Mouse (Mus musculus) bone marrow macrophage, adult 2 months (primary cell): ENCODE results near the gene Tor4a. TPM values are rescaled to one million over a fixed set of nuclear protein-coding genes. Genes with fewer than 3 reads are reported as not detected.

Experiments used
- H3K27ac ChIP-seq: 2 replicates; pipeline ENCODE4 v1.5.1; 2012; ENCODE audit warnings: low read depth, low read length; ENCODE audit not compliant: insufficient read depth
- H3K4me1 ChIP-seq: 2 replicates; pipeline ENCODE4 v1.6.1; 2012; ENCODE audit warnings: low read length; ENCODE audit not compliant: control insufficient read depth, insufficient read depth
- H3K4me3 ChIP-seq: 2 replicates; pipeline ENCODE4 v1.5.1; 2012; ENCODE audit warnings: mild to moderate bottlenecking, low read length, moderate library complexity; ENCODE audit not compliant: insufficient read depth
- CTCF ChIP-seq: IDR thresholded peaks from 2 replicates; pipeline ENCODE4 v1.5.1; 2012; ENCODE audit warnings: low read depth, mild to moderate bottlenecking, low read length, moderate library complexity
- POLR2A ChIP-seq: IDR thresholded peaks from 2 replicates; pipeline ENCODE4 v1.6.1; 2012; ENCODE audit warnings: mild to moderate bottlenecking, low read depth, low read length, borderline replicate concordance
- polyA plus RNA-seq: library from polyadenylated mRNA; stranded (reverse); fragments of >200 nt; gene quantifications from 2 replicates; pipeline ENCODE4 v1.2.4, GENCODE M21; 2012; ENCODE audit not compliant: missing spikeins, insufficient read depth, insufficient read length

Gene Tor4a
- polyA plus RNA-seq, 1 experiment: 73.2 TPM

DNA sequence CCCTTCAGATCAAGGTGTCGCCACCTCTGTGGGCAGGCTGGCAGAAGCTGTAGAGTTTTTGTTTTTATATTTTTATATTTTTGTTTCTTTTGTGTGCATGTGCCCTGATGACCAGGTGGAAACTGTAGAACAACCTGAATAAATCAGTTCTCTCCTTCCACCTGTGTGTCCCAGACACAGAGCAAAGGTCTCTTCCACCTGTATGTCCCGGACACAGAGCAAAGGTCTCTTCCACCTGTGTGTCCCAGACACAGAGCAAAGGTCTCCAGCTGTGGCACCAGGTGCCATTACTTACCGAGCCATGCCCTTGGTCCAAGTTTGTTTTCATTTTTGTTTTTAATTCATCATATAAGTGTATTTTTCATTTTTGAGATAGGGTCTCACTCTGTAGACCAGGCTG is 40.5 kb downstream of the Tor4a start:
- Histone ChIP-seq H3K4me1 (no peaks in the 10 kb centered on the region), H3K4me3 (no peak overlapping the region), H3K27ac (no peak overlapping the region)
- TF ChIP-seq CTCF (no peak), POLR2A (no peak)

DNA sequence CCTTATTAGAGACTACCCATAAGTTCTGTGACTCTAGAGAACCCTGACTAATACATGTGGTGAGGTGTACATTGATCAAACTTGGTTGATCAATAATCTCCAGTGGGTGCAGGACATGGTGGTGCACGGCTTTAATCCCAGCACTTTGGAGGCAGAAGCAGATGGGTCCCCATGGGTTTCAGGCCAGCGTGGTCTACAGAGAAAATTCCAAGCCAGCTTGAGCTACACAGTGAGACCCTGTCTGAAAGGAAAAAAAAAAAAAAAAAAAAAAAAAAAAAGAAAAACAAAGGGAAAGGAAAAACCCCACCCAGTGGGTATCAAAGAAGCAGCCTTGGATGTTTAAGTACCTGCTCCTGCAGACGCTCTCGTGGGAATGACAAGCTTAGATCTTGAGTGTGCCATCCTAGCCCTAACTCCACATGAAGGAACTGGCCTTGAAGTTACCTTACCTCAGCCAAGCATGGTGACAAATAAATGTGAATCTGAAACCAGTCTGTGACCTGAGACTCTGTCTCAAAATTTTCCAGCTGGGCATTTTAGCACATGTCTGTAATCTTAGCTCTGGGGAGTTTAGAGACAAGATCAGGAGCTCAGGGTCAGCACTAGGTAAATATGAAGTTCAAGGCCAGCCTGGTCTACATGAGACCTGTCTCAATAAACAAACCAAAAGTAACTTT is 45.3 kb downstream of the Tor4a start:
- TF ChIP-seq POLR2A: no peak
- no peak for TF ChIP-seq CTCF
- H3K4me3 ChIP-seq: no peak overlapping the region
- no peaks in the 10 kb centered on the region for H3K4me1 ChIP-seq
- no peak overlapping the region for H3K27ac ChIP-seq

DNA sequence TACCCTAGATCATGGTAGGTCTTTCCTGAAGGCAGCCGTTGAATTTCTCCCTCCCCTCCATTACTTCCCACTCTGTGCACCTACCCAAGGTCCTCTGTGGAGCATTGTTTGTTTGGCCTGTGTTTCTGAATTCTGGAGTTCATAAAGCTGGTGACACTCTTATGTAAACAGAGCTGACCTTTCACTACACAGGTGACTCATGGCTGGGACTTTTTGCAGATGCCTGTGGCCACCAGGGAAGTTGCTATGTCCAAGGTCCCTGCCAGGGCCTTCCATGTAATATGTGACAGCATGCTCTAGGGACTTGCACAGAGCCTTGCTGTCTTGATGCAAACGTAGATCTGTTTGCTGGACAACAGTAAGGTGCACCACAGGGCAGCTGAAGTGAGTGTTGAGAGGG is 47.0 kb downstream of the Tor4a start:
- Histone ChIP-seq H3K27ac (no peak overlapping the region), H3K4me1 (no peaks in the 10 kb centered on the region), H3K4me3 (no peak overlapping the region)
- TF ChIP-seq CTCF (no peak), POLR2A (no peak)

DNA sequence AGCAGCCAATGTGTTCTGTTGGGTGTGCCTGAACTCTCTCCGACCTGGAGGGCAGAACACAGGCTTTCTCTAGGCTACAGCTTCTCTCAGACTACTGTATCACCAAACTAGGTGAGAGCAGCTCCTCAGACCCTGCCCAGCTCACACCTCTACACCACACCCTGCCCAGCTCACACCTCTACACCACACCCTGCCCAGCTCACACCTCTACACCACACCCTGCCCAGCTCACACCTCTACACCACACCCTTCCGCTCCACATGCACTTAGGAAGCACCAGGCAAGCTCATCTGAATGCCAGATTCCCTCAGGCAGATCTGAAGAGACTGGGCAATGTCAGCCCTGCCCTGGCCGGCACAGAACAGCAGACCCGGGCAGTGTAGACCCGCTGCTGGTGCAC is 48.8 kb downstream of the Tor4a start:
- no peaks in the 10 kb centered on the region for H3K4me1 ChIP-seq
- H3K4me3 ChIP-seq: no peak overlapping the region
- H3K27ac ChIP-seq: no peak overlapping the region
- TF ChIP-seq CTCF (no peak), POLR2A (no peak)

DNA sequence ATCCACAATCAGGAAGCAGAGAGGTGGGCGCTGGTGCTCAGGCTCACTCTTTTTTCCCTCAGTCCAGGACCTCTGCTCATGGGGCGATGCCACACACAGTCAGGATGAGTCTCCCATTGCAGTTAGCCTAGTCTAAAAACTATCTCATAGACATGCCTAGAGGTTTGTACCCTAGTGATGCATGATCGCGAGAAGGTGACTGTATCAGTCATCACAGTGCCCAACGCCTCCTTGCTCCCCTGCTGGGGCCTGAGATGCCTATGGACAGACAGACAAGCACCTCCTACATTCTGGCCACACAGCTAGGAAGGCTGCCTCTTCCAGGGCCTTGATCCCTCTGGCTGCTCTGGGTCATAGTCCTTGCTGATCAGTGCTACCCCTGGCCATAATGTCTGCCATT is 49.3 kb downstream of the Tor4a start:
- H3K4me3 ChIP-seq: no peak overlapping the region
- H3K27ac ChIP-seq: no peak overlapping the region
- TF ChIP-seq POLR2A (no peak), CTCF (no peak)
- H3K4me1 ChIP-seq: no peaks in the 10 kb centered on the region

DNA sequence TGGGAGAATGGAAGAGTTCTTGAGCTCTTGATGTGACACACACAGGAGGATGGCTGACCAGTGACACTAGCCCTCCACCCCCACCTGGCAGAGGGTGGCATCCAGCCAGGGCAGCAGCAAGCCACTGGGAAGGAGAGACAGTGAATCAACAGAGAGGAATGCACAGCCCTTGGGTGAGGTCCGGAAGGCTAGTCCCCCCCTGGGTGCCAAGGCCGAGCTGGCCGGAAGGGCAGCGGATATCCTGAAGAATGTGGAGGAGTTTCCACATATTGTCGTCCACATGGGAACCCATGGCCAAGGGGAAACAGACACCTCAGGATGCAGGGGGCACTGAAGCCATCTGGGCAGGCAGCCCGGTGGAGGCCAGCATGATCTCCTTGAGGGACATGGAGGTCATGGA is 51.3 kb downstream of the Tor4a start:
- Histone ChIP-seq H3K27ac (no peak overlapping the region), H3K4me3 (no peak overlapping the region), H3K4me1 (no peaks in the 10 kb centered on the region)
- TF ChIP-seq CTCF: no peak
- TF ChIP-seq POLR2A: no peak

Other genes starting within 250 kb of the Tor4a start
- 6.5 and 7.6 TPM in 2 replicates for gene Zmynd19, start 247.1 kb downstream of the Tor4a start, polyA plus RNA-seq
- 8.2 and 8.7 TPM in 2 replicates for gene Dph7, start 234.5 kb downstream of the Tor4a start, polyA plus RNA-seq
- gene Mrpl41, start 221.8 kb downstream of the Tor4a start, polyA plus RNA-seq: 30.9 and 31.6 TPM in 2 replicates
- gene Pnpla7, start 220.9 kb downstream of the Tor4a start, polyA plus RNA-seq: 184 and 202 TPM in 2 replicates
- 14.4 and 18.0 TPM in 2 replicates for gene Nsmf, start 142.5 kb downstream of the Tor4a start, polyA plus RNA-seq
- gene Entpd8, start 116.6 kb downstream of the Tor4a start, polyA plus RNA-seq: not detected in 2 replicates
- not detected in 2 replicates for gene Noxa1, start 101.7 kb downstream of the Tor4a start, polyA plus RNA-seq
- not detected in 2 replicates for gene Nrarp, start 16.1 kb downstream of the Tor4a start, polyA plus RNA-seq
- 33.3 and 35.7 TPM in 2 replicates for gene Nelfb, start 14.6 kb upstream of the Tor4a start, polyA plus RNA-seq
- not detected in 2 replicates for gene Stpg3, start 17.8 kb upstream of the Tor4a start, polyA plus RNA-seq
- not detected in 2 replicates for gene Fam166a, start 21.9 kb upstream of the Tor4a start, polyA plus RNA-seq
- 124 and 135 TPM in 2 replicates for gene Tubb4b, start 27.8 kb upstream of the Tor4a start, polyA plus RNA-seq
- gene Slc34a3, start 37.5 kb upstream of the Tor4a start, polyA plus RNA-seq: not detected in 2 replicates
- not detected in 2 replicates for gene Rnf224, start 39.9 kb upstream of the Tor4a start, polyA plus RNA-seq
- 0.66 TPM in 1 of 2 replicates, not detected in the other for gene Rnf208, start 45.4 kb upstream of the Tor4a start, polyA plus RNA-seq
- not detected in 2 replicates for gene Cysrt1, start 45.6 kb upstream of the Tor4a start, polyA plus RNA-seq
- gene AL732309.1, start 50.0 kb upstream of the Tor4a start, polyA plus RNA-seq: 1.3 and 6.1 TPM in 2 replicates
- 18.1 and 20.4 TPM in 2 replicates for gene Tmem203, start 58.6 kb upstream of the Tor4a start, polyA plus RNA-seq
- 8.8 and 10.2 TPM in 2 replicates for gene Tprn, start 65.7 kb upstream of the Tor4a start, polyA plus RNA-seq
- gene Ssna1, start 75.6 kb upstream of the Tor4a start, polyA plus RNA-seq: 55.1 and 59.7 TPM in 2 replicates
- 84.0 and 89.6 TPM in 2 replicates for gene Anapc2, start 75.6 kb upstream of the Tor4a start, polyA plus RNA-seq
- gene Tmem210, start 91.3 kb upstream of the Tor4a start, polyA plus RNA-seq: not detected in 2 replicates
- not detected in 2 replicates for gene Lrrc26, start 93.0 kb upstream of the Tor4a start, polyA plus RNA-seq
- gene Grin1, start 122.3 kb upstream of the Tor4a start, polyA plus RNA-seq: 0.79 TPM in 1 of 2 replicates, not detected in the other
- gene Man1b1, start 135.5 kb upstream of the Tor4a start, polyA plus RNA-seq: 36.1 and 43.5 TPM in 2 replicates
- gene Dpp7, start 159.5 kb upstream of the Tor4a start, polyA plus RNA-seq: 93.4 and 99.0 TPM in 2 replicates
- gene Uap1l1, start 168.8 kb upstream of the Tor4a start, polyA plus RNA-seq: 175 and 203 TPM in 2 replicates
- 7.2 and 8.0 TPM in 2 replicates for gene Sapcd2, start 175.4 kb upstream of the Tor4a start, polyA plus RNA-seq
- not detected in 2 replicates for gene Entpd2, start 199.0 kb upstream of the Tor4a start, polyA plus RNA-seq
- gene Npdc1, start 202.5 kb upstream of the Tor4a start, polyA plus RNA-seq: 5.0 and 6.6 TPM in 2 replicates
- 9.5 and 9.6 TPM in 2 replicates for gene Fut7, start 226.4 kb upstream of the Tor4a start, polyA plus RNA-seq
- 14.9 and 16.4 TPM in 2 replicates for gene Abca2, start 231.8 kb upstream of the Tor4a start, polyA plus RNA-seq